Mouse (Mus musculus): Measurements from ENCODE around the gene Clvs2.
A peak's percentile ranks its signal among the peaks of the same experiment; 100 is the strongest.

- TF ChIP-seq CTCF (IDR thresholded peaks at IDR 0.05; ENCODE audit: low read depth): peak; percentile 47
- TF ChIP-seq EP300 (IDR thresholded peaks at IDR 0.05; ENCODE audit: low read depth): no peak
Observed at GRCm38 (mm10) chr10:33653142-33653541, 28.6 kb upstream of the Clvs2 start.
